Mouse (Mus musculus): ENCODE measurements at regions not wholly inside any gene's neighbourhood (a gene's known extent, or its start where the extent isn't known, plus 50 kb on each side); places are given as distances from the start of the nearest gene placed in this dataset.
A peak's percentile ranks its signal among the peaks of the same experiment; 100 is the strongest.

DNA sequence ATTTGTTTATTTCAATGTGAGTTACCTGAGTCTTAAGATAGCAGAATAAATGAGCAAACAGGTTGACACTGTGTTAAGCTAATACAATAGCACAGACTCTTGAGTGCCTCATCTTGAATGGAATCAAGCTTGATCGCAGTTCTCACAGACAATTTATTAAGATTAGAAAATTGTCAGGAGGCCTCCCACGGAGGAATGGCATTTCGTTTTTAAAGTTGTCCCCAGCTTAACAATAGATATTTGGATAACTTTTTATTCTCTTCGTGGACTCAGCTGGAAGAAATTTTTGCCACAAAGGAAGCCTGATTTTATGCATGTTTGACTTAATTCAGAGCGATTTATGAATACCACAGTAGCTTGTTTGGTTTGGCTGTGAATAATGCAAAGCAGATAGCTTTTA lies 1422.0 kb upstream of the Slc10a2 start:
- Histone ChIP-seq H3K4me3 (ENCODE audit: low read depth, low read length) (no peak overlapping the region), H3K4me1 (ENCODE audit: control insufficient read depth, insufficient read depth, low read length) (no peaks in the 10 kb centered on the region), H3K9me3 (ENCODE audit: control insufficient read depth, low read length) (no peaks in the 10 kb centered on the region), H3K27me3 (ENCODE audit: control insufficient read depth, insufficient read depth, low read length) (no peaks in the 10 kb centered on the region), H3K4me2 (ENCODE audit: low read depth, low read length) (no peak overlapping the region), H3K27ac (ENCODE audit: low read depth, low read length) (no peak overlapping the region), H3K9ac (replicated peaks; ENCODE audit: low read depth, low read length) (no peak overlapping the region), H3K36me3 (ENCODE audit: control insufficient read depth, insufficient read depth, low read length) (no peaks in the 10 kb centered on the region)
- WGBS = 18% methylated on average over 5 of the region's 5 CpGs
- ATAC-seq (ENCODE audit: low read depth) = no peak

- Histone ChIP-seq H3K36me3 (ENCODE audit: control insufficient read depth, insufficient read depth, low read length) (no peaks in the 10 kb centered on the region), H3K9ac (replicated peaks; ENCODE audit: low read depth, low read length) (no peak overlapping the region), H3K4me2 (ENCODE audit: low read depth, low read length) (no peak overlapping the region), H3K27me3 (ENCODE audit: control insufficient read depth, insufficient read depth, low read length) (no peaks in the 10 kb centered on the region), H3K27ac (ENCODE audit: low read depth, low read length) (no peak overlapping the region), H3K9me3 (ENCODE audit: control insufficient read depth, low read length) (no peaks in the 10 kb centered on the region), H3K4me1 (ENCODE audit: control insufficient read depth, insufficient read depth, low read length) (no peaks in the 10 kb centered on the region), H3K4me3 (ENCODE audit: low read depth, low read length) (no peak overlapping the region)
- no peak for ATAC-seq (ENCODE audit: low read depth)
Measured at GRCm38 (mm10) chr8:6515882-6516682, 1410.9 kb upstream of the Slc10a2 start.

DNA sequence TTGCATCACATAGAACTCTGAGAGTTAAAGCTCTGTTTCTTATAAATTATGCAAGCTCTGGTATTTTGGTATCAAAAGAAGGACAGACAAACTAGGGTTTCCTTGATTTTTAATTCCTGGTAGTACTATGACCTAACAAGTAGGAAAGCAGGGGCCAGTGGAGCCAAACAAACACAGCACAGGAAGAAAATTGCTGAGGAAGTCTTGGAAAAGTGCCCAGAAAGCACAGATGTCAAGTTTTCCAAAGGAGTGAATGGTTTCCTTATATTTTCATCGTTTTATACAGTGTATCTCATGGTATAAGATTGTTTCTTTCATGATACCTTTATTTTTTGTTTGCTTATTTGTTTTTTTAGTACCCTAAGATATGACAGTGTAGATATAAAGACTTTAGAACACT lies 1387.3 kb upstream of the Slc10a2 start:
- Histone ChIP-seq H3K4me2 (ENCODE audit: low read depth, low read length) (no peak overlapping the region), H3K4me3 (ENCODE audit: low read depth, low read length) (no peak overlapping the region), H3K27ac (ENCODE audit: low read depth, low read length) (no peak overlapping the region), H3K4me1 (ENCODE audit: control insufficient read depth, insufficient read depth, low read length) (no peaks in the 10 kb centered on the region), H3K9ac (replicated peaks; ENCODE audit: low read depth, low read length) (no peak overlapping the region), H3K9me3 (ENCODE audit: control insufficient read depth, low read length) (no peaks in the 10 kb centered on the region), H3K27me3 (ENCODE audit: control insufficient read depth, insufficient read depth, low read length) (no peaks in the 10 kb centered on the region), H3K36me3 (ENCODE audit: control insufficient read depth, insufficient read depth, low read length) (no peaks in the 10 kb centered on the region)
- no peak for ATAC-seq (ENCODE audit: low read depth)
- WGBS = 65% methylated on average over 1 of the region's 1 CpGs

DNA sequence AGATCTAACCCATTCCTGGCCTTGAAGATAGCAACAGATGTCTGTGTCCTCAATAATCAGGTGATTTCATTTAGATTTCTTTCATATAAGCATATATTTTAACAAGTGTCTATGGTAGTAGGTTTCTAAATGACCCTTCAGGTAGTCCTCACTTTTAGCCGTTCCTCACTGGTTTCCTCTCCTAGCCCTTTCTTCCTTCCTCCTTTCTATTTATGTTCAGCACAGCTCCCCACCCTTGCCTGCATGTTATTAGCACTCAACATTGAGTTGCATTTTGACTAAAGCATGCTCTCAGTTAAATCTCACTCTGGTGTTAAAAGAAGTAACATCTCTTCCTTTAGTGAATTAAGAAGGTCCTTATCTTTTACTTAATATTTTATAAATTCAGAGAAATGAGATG lies 1376.8 kb upstream of the Slc10a2 start:
- Histone ChIP-seq H3K27me3 (ENCODE audit: control insufficient read depth, insufficient read depth, low read length) (no peaks in the 10 kb centered on the region), H3K4me1 (ENCODE audit: control insufficient read depth, insufficient read depth, low read length) (no peaks in the 10 kb centered on the region), H3K27ac (ENCODE audit: low read depth, low read length) (no peak overlapping the region), H3K9ac (replicated peaks; ENCODE audit: low read depth, low read length) (no peak overlapping the region), H3K36me3 (ENCODE audit: control insufficient read depth, insufficient read depth, low read length) (no peaks in the 10 kb centered on the region), H3K4me2 (ENCODE audit: low read depth, low read length) (no peak overlapping the region), H3K4me3 (ENCODE audit: low read depth, low read length) (no peak overlapping the region), H3K9me3 (ENCODE audit: control insufficient read depth, low read length) (no peaks in the 10 kb centered on the region)
- WGBS = 89% methylated on average over 1 of the region's 1 CpGs
- ATAC-seq (ENCODE audit: low read depth) = no peak

DNA sequence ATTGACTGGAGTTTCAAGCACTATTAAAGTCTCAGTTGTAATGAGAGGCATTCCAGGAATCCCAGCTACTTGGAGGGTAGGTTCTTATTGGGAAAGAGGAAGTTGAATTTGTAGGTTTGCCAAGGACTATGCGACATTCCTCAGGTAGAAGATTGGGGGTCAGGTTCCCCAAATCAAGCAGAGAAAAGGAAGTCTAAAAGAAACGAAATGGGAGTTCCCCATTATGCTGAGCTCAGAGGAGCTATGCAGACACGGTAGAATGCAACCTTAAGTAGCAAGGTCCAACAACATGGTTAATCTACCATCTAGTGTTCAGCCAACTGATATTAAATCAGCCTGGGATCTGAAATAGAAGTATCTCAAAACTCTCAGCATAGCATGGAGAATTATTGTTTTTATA lies 1365.9 kb upstream of the Slc10a2 start:
- Histone ChIP-seq H3K36me3 (ENCODE audit: control insufficient read depth, insufficient read depth, low read length) (no peaks in the 10 kb centered on the region), H3K4me1 (ENCODE audit: control insufficient read depth, insufficient read depth, low read length) (no peaks in the 10 kb centered on the region), H3K27me3 (ENCODE audit: control insufficient read depth, insufficient read depth, low read length) (no peaks in the 10 kb centered on the region), H3K4me2 (ENCODE audit: low read depth, low read length) (no peak overlapping the region), H3K27ac (ENCODE audit: low read depth, low read length) (no peak overlapping the region), H3K4me3 (ENCODE audit: low read depth, low read length) (no peak overlapping the region), H3K9me3 (ENCODE audit: control insufficient read depth, low read length) (no peaks in the 10 kb centered on the region), H3K9ac (replicated peaks; ENCODE audit: low read depth, low read length) (no peak overlapping the region)
- 86% methylated on average over 3 of the region's 3 CpGs for whole genome bisulfite sequencing
- ATAC-seq (ENCODE audit: low read depth) = no peak

DNA sequence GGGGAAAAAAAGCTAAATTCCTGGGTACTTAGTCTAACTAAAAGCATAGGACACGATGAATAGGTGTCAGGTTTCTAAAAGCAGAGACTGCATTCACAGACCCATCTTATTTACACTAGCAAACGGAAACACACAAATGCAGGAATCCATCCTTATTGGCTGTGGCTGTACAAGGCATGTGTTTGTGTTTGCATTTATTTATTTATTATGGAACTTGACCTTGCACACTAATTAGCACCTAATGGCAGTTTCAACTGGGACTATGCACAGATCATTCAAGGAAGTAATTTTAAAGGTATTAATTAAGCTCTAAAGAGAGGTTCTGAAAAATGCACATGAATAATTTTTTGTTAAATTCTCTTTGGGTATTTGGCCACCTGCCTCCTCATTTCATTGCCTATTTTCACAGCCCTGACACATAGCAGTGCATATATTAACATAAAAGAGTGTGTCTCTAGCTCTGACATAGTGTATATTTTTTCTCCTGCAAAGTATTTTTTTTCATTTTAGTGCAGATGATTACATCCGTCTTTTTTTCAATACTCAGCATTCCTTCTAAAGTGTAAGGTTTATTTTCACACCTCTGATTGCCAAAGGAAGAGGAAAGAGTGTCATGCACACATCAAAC lies 1351.5 kb upstream of the Slc10a2 start:
- Histone ChIP-seq H3K9ac (replicated peaks; ENCODE audit: low read depth, low read length) (no peak overlapping the region), H3K36me3 (ENCODE audit: control insufficient read depth, insufficient read depth, low read length) (no peaks in the 10 kb centered on the region), H3K4me1 (ENCODE audit: control insufficient read depth, insufficient read depth, low read length) (no peaks in the 10 kb centered on the region), H3K4me3 (ENCODE audit: low read depth, low read length) (no peak overlapping the region), H3K27ac (ENCODE audit: low read depth, low read length) (no peak overlapping the region), H3K4me2 (ENCODE audit: low read depth, low read length) (no peak overlapping the region), H3K27me3 (ENCODE audit: control insufficient read depth, insufficient read depth, low read length) (no peaks in the 10 kb centered on the region), H3K9me3 (ENCODE audit: control insufficient read depth, low read length) (no peaks in the 10 kb centered on the region)
- WGBS = 51% methylated on average over 3 of the region's 3 CpGs
- ATAC-seq (ENCODE audit: low read depth) = no peak

GRCm38 (mm10) chr8:6448301-6448700 lies 1343.2 kb upstream of the Slc10a2 start:
- no peak overlapping the region for H3K9ac ChIP-seq (replicated peaks; ENCODE audit: low read depth, low read length)
- no peak for ATAC-seq (ENCODE audit: low read depth)
- H3K4me3 ChIP-seq (ENCODE audit: low read depth, low read length) = no peak overlapping the region
- no peaks in the 10 kb centered on the region for H3K9me3 ChIP-seq (ENCODE audit: control insufficient read depth, low read length)
- H3K4me1 ChIP-seq (ENCODE audit: control insufficient read depth, insufficient read depth, low read length) = no peaks in the 10 kb centered on the region
- no peak overlapping the region for H3K4me2 ChIP-seq (ENCODE audit: low read depth, low read length)
- H3K36me3 ChIP-seq (ENCODE audit: control insufficient read depth, insufficient read depth, low read length) = no peaks in the 10 kb centered on the region
- 47% methylated on average over 6 of the region's 6 CpGs for WGBS
- no peak overlapping the region for H3K27ac ChIP-seq (ENCODE audit: low read depth, low read length)
- no peaks in the 10 kb centered on the region for H3K27me3 ChIP-seq (ENCODE audit: control insufficient read depth, insufficient read depth, low read length)

DNA sequence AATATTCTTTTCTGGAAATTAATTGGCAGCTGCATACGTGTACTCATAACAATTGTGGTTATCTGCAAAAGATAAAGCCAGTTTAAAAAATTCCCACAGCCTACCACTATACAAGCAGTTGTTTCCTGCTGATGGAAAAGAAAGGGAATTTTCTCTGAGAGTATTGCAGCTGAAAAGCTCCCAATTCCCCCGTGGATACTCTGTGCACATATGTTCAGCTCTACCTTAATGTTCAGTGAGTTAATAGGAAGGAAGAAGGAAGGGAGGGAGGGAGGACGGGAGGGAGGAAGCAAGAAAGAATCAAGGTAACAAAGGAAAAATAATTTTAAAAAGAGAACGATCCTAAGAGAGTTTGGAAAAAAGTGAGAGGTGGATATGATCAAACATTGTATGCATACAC lies 1333.9 kb upstream of the Slc10a2 start:
- Histone ChIP-seq H3K4me1 (ENCODE audit: control insufficient read depth, insufficient read depth, low read length) (no peaks in the 10 kb centered on the region), H3K36me3 (ENCODE audit: control insufficient read depth, insufficient read depth, low read length) (no peaks in the 10 kb centered on the region), H3K27me3 (ENCODE audit: control insufficient read depth, insufficient read depth, low read length) (no peaks in the 10 kb centered on the region), H3K9ac (replicated peaks; ENCODE audit: low read depth, low read length) (no peak overlapping the region), H3K9me3 (ENCODE audit: control insufficient read depth, low read length) (no peaks in the 10 kb centered on the region), H3K4me2 (ENCODE audit: low read depth, low read length) (no peak overlapping the region), H3K4me3 (ENCODE audit: low read depth, low read length) (no peak overlapping the region), H3K27ac (ENCODE audit: low read depth, low read length) (no peak overlapping the region)
- WGBS = 60% methylated on average over 4 of the region's 4 CpGs
- peak; percentile 79 for ATAC-seq (ENCODE audit: low read depth)
